Mouse (Mus musculus) spleen, postnatal 36 days (tissue): ENCODE data around the gene Mllt3.
"Not testable (repeated sequence)": the region's sequence is repeated elsewhere in the genome, so short reads cannot be mapped to it uniquely, and the experiment has no call there.

Source experiments
- DNase-seq, 2 experiments: peaks; one replicate each; pipeline ENCODE4 v3.0.0; 2022; ENCODE audit warnings: low spot score in 2 of 2, mixed read lengths in 1 of 2

The Mllt3 gene

DNA sequence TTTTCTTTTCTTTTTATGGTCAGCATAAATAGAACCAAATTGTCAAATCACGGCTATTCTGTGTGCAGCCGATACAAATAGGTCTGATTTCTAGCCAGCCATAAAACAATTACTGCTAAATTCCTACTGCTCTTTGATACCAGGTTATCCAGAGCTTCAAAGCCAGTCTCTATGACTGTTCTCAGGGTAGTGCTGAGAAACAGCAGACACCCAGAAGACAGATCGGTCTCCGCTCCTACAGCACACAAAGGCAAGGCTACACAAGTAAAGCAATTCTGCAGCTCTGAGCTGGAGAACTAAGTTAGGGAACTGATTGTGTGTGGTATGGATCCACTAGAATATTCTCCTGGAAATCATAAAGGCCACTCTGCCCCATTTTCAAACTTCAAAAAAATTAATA is 20.4 kb downstream of the Mllt3 start:
- no peak for DNase-seq

DNA sequence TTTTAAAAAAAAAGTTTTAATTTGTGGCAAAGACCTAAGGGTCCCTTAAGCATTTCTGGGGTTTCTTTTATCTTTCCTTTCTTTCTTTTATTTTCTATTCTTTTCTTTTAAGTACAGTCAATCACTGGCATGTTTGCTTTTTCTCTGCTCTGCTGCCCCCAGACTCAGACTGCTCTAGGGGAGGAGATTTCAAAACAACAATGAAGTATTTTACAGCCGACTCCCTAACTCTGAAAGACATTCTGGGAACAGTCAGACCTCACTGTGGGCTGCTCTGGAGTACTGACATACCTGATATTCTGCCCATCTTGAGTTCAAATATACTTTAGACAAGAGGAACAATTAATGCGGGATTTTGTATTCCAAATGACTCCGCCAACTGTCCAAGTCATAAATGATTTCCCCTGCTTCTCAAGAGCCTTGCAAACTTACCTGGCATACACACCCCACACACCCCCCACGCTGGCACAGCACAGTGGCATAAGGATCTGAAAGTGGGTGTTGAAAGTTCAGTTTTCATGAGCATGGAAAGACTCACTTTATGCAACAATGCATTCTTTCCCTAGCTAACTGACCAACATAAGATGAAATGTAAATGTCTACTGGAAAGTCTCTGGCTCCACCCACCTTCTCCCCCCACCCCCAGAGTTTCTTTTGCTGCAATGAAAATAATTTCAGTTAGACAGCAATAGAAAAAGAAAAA is 21.1 kb downstream of the Mllt3 start:
- no peak for DNase-seq

DNA sequence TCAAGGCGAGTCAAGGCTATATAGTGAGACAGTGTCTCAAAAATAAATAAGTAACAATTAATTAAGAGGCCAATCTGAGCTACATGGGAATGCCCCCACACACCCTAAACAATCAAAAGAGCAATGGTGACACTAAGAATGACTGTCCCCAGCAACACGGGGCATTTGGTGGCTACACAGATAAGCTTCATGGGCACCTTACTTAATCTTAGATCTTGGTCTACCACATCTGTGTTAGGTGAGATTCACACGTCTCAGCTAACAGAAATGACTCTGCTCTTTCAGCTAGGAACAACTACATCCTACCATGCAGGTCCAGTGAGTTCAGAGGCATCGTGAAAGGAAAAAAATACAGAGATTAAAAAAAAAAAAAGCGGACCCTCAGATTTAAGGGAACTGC is 22.7 kb downstream of the Mllt3 start:
- DNase-seq: no peak

DNA sequence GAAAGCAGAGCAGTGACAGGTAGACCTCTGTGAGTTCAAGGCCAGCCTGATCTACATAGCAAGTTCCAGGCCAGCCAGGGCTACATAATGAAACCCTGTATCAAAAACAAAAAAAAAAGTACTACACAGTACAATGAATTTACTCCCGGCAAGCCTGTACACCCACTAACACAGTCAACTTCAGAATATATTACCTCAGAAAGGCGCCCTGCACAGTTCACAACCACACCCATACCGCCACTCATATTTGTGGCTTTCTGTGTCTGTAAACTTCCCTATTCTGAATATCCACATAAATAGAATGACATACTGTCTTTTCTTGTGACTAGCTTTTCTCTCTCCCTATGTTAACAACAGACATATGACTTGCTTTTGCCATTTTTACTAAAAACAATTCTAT is 27.4 kb downstream of the Mllt3 start:
- DNase-seq: no peak

DNA sequence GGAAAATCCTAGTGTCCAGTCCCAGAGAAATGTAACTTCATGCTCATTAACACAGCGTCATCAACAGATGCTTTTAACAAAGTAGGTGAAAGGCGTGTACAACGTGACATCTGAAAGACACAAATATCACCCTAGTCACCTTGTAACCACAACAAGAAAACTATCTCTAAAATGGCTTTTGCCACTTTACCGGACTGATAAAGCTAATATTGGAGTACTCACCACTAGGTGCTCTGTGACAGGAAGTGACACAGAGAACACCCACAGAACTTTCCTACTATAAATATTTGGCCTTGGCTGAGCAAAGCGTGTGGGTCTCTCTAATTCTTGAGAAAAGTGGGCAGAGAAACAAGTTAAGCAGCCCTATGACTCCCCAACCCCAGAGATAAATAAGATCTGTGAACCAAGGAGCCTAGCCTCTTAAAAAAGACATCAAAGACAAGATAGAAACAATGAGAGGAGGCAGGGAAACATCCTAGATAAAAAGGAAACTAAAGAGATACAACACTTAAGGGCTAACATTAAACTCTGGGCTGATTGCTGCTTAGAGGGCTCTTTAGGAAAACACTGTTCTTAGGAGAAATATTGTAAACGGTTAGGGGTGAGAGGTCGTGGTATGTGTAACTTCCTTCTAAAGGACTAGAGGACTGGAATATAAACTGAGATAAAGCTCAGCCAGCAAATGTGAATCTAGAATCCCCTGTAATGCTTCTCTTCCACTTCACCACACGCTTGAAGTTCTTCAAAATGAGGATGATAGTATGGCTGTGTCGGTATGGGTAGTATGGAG is 29.8 kb downstream of the Mllt3 start:
- DNase-seq: no peak

DNA sequence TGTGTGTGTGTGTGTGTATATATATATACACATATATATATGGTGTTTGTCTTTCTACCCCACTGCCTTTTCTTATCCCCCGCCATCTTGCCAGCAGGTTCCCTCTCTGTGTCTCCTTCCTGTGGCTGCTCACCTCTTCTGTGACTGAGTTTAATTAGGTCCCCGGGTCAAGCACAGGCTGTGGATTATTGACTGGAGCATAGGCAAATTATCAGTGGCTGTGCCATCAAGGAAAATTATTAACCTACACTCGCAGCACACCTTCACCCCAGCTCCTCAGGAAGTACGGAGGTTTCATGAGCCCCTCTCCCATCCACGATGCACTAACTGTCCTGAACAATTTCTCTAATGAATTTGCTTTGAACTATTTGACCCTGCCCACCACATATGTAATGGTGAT is 41.5 kb downstream of the Mllt3 start:
- no peak for DNase-seq

DNA sequence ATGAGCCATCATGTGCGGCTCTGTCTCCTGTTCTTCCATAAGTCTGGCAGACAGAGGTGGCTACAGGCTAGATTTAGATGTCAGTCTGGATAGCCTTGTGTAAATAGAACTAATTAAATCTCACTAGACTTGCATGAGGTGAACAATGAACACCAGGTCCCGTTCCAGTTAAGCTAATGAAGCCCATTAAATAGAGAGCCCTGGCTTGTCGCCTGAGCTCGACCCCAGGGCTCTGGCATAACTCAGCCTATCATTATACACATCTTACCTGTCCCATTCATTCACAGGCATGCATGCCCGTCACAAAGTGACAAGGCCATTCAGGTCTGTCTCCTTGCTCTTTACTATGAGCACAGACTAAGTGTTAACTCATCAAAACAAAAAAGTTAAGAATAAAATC is 42.2 kb downstream of the Mllt3 start:
- no peak for DNase-seq

DNA sequence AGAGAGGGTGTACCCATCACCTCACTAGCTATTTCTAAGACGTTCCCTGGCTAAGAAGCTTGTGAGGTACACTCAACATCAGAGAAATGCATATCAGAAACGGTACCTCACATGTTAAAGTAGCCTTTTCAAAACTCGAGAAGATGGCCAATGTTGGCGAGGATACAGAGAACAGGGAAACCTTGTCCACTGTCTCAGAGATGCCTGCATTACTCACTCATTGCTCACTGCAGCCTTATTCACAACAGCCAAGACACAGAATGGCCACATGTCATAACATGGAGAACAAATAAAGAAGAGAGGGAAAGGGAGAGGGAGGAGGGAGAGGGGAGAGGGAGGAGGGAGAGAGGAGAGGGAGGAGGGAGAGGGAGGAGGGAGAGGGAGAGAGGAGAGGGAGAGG is 47.9 kb downstream of the Mllt3 start:
- DNase-seq: no peak

DNA sequence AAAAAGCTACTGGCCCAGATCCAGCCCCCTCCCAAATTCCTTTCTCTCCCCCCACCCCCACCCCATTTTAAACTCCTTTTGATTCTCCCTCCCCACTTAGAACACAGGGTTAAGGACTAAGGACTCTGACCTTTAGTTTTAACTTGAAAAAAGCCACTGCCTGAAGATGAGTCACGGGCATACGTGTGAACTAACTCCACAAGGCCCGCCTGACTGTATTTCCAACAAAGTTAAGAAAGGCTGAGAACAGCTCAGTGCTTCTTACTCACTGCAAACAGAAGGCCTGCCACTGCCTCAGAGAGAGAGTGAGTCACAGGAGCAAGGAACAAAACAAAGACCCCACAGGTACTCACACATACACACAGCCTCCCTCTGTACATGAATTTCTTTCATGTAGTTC is 48.6 kb downstream of the Mllt3 start:
- no peak for DNase-seq

DNA sequence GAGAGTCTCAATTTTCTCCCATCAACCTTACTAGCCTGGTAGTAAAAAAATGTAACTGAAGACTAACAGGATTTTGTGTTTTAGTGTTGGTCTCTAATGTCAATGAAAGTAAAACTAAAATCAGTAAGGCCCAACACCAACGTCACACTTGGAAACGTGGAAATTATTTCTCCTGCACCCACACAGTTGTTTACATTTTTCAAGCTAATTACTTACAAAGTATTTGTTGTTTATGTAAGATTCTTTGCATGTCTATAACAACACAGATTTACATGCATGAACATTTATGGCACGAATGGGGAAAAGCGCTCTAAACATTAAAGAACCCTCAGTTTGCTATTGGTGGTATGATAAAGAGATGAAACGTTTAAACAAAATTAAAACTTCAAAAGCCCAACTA is 49.1 kb downstream of the Mllt3 start:
- DNase-seq: no peak

DNA sequence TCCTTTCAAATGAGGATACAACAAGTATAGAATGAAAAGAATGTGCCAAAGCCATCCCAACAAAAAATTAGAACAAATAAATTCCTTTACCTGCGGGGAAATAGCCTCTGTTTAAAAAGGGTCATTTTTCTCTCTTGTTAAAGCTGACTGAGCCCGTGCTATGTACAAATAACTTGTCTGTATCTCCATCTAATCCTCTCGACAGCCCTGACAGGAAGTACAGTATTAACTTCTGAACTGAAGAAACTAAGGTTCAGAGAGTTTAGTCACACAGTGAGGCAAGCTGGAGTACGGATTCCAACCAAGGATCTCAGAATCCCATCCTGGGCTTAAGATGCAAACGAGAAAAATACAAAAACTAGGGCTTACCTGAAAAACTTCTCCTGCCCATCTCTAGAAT is 50.6 kb downstream of the Mllt3 start:
- DNase-seq: no peak

DNA sequence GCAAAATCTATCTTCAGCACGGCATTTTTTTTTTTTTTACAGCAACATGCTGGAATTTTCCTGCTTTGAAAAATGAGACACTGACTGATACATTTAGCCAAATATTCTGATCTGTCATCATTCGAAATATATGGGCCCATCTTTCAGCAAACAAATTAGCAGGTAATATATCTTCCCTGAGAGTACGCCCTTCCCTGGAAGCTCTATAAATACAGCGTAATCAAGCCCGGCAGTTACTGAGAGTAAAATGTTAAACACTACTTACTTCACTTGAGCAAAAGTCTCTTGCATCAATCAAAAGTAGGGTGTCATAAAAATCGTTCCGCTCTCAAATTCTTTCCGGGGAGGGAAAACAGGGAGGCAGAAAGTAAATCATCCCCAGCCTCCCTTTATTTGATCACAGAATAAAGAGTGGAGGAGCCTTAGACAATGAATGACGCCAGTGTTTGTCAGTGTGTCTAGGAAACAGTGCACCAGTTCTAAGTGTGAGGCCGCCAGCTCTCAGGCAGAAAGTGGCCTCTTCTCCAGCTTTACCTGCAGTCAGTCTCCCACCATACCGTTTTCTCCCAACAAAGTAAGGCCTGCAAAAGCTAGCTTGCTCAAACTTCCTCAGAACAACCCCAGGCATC is 55.2 kb downstream of the Mllt3 start:
- no peak for DNase-seq

DNA sequence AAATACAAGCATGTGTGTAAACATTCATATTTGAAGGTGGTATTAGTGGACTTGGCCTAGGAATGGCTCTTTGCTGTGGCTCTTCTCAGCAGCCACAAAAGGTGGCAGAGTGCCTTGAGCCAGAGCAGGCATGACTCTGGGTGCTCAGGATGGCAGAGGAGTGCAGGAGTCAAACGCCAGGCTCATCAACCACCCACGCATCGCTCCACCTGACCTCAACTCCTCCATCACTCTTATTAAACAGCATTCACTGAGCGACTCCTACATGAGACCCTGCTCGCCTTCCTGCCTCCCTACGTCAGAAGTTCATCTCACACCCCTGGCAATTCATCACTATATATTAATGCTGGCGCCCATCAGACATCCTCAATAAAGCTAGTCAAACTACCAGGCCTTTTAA is 67.3 kb downstream of the Mllt3 start:
- DNase-seq: no peak

DNA sequence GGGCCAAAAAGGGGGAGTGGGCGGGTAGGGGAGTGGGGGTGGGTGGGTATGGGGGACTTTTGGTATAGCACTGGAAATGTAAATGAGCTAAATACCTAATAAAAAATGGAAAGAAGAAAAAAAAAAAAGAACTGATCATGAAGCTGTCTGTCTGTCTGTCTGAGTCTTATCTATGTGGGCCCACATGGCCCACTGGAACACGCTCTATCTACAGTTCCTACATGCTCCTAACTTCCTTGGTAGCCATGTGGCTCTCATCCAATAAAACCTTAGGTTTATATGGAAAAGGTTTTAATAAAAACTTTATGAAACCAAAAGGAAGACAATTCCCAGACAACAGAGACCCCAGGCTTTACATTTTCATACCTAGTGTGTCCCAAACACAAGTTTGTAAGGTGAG is 68.3 kb downstream of the Mllt3 start:
- DNase-seq: not testable (repeated sequence)

DNA sequence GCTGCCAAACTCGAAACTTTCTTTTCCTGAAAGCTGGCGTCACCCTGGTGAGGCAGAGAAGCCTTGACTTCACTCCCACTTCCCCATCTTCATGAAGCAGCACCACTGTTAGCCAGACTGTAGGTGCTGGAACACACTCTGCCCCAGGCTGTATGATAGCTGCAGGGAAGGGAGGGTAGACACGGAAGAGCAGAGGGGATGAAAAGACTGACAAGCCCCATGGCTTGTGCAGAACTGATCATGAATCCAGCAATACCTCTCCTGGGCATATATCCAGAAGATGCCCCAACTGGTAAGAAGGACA is 69.4 kb downstream of the Mllt3 start:
- DNase-seq: no peak

DNA sequence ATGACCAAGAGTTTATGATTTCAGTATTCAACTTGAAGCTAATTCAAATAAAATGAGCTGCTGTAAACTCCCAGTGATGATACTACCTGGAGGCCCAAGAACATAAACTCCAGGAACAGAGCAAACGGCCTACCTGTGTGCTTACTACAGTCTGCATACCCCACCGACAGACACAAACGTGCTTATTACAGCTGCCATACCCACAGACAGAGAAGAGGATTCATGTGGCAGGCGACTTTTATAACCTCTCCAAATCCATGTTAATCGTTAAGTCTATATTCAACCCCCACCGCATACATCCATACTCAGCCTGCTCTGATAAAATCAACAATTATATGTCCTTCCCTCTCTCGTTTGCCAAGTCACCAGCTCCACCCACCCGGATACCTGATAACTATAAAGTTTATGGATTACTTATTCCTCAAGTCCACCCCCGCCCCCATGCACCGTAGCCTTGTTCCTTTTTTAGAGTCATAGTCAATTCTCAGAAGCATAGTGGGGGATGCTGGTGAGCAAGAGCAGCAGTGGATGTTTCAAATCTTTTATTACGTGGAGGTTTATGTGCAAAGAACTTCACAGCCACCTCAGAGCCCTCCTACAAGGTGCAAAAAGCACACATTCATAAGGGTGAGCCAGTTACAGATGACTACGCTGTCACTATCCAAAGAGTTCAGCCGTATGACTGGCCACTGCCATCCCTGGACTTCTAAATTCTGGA is 70.0 kb downstream of the Mllt3 start:
- DNase-seq: no peak

DNA sequence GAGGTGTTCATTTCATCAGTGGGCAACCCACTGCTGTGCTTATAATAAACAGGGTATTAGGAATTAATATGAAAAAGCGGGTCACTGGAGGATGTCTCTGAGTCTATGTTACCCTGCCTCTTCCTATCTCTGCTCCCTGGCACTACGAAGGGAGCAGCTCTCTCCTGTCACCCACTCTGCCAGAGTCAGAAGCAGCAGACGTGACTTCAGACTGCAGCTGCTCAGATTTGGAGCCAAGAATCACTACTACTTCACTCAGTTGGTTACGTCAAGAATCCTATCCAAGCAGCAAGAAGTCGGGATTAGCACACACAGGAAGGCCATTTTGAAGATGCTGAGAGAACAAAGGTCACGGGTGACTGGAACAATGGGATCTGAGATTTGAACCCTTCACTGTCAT is 71.3 kb downstream of the Mllt3 start:
- no peak for DNase-seq

DNA sequence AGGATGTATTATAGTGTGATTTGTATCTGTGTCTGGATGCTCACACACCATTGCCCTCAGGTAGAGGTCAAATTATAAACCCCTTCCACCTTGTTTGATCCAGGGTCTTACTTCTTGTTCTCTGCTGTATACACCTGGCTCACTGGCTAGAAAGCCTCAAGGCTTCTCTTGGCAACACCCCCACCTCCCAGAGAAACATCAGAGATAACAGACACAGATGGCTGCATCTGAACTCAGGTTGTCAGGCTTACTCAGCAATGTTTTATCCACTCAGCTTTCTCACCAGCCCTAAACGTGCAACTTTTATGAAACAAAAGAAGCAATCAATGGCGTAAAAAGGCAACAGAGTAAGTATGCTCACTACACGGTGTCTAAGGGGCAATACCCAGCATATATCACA is 75.3 kb downstream of the Mllt3 start:
- no peak for DNase-seq

DNA sequence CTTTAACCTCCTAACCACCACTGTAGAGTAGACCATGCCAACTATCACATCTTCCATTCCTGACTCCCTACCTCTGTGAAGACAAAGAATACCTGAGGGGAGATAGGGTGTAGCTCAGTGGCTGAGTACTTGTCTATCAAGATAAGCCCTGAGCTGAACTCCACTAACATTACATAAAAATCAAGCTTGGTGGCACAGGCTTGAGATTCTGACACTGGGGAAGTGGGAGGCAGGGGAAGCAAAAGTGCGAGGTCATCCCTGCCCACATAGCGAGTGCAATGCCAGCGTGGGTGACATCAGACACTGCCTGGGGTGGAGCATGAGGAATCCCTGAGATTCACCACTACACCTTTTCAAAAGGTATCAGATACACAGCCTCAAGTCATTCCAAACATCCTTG is 76.0 kb downstream of the Mllt3 start:
- no peak for DNase-seq

DNA sequence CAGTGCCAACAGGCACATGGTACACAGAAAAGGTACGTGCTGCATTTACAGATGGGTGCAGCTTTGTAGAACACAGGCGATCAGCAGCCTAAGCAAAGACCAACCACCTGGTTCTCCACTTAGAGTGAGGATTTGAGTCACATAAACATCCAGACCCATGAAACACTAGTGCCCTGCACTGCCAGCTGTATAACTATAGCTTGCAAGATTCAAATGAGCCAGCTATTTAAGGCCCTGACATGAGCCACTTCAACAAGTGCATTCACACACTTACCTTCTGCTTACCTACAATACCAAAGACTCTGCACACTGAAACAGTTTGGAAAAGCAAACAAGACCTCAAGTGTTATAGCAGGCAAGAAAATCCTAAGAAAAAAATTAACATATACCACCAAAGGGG is 78.0 kb downstream of the Mllt3 start:
- DNase-seq: no peak

DNA sequence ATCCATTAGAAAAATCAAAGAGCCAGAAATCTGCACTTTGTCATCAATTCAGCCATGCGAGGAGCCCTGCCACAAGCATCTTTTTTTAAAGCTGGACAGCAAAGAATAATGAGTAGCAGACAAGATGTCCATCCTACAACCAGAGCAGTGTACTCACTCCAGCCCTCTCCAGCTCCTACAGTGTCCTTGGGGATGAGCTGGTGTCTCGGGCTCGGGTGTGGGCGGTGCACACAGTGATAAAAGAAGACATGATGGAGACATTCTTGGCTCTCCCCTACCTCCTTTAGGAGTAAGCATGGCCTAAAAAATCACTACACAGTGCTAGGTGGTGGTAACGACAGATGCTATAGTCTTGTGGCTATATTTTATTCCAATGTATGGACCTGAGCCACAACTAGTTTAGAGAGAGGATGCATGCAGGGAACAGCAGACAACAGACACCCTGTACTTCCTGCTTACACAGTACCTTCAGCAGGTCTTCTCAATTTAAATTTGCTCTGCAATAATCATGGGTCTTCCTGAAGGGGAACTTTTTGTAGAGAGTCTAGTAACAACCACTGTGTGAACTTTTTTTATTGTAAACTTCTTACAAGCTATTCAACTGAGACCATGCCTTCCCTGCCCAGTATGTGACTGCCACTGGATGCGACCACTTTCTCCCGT is 78.6 kb downstream of the Mllt3 start:
- no peak for DNase-seq

DNA sequence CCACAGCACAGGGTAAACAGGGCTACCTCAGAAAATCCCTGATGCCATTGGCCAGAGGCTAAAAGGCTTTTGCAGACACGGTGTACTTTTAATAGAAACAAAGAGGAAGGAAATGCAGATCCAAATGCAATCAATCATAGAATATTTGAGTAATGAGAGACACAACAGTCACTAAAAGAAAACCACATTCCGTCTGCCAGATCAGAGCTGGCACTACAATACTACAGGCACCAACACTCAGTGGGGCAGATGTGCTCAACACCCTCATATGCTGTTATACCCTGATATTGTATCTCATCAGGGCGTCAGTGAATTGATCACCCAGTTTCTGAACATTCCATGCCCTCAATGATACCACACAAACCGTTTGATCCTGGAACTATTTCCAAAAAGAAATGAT is 79.4 kb downstream of the Mllt3 start:
- DNase-seq: no peak
